Mouse (Mus musculus): ENCODE data around the gene Ppp1r3e. TPM values are rescaled to one million over a fixed set of nuclear protein-coding genes. Genes with fewer than 3 reads are reported as not detected.
A peak's percentile ranks its signal among the peaks of the same experiment; 100 is the strongest.

Ppp1r3e gene
- 5.4 TPM in 1 of 2 replicates, not detected in the other for total RNA-seq (2017)

GRCm38 (mm10) chr14:54877048-54877715, at the start of gene Ppp1r3e:
TSS of gene Ppp1r3e (minus strand) at chr14:54877550.
- peak; percentile 75 for ATAC-seq (replicated peaks; ENCODE audit: low read depth, poor library complexity, severe bottlenecking)

- ATAC-seq (replicated peaks; ENCODE audit: low read depth, poor library complexity, severe bottlenecking): no peak
Observed at GRCm38 (mm10) chr14:54926401-54927158, 49.2 kb upstream of the Ppp1r3e start.

GRCm38 (mm10) chr14:54925349-54926342, 48.3 kb upstream of the Ppp1r3e start, which contains the start of gene Efs:
TSS of gene Efs (minus strand) at chr14:54926126.
- ATAC-seq (replicated peaks; ENCODE audit: low read depth, poor library complexity, severe bottlenecking): peak; percentile 73

GRCm38 (mm10) chr14:54924641-54925348, 47.4 kb upstream of the Ppp1r3e start:
- no peak for ATAC-seq (replicated peaks; ENCODE audit: low read depth, poor library complexity, severe bottlenecking)

- no peak for ATAC-seq (replicated peaks; ENCODE audit: low read depth, poor library complexity, severe bottlenecking)
Observed at GRCm38 (mm10) chr14:54920076-54920685, 42.8 kb upstream of the Ppp1r3e start.

GRCm38 (mm10) chr14:54913343-54913742, 36.0 kb upstream of the Ppp1r3e start:
- ATAC-seq (replicated peaks; ENCODE audit: low read depth, poor library complexity, severe bottlenecking): no peak

GRCm38 (mm10) chr14:54912886-54913285, 35.5 kb upstream of the Ppp1r3e start, which contains the start of gene Slc22a17:
TSS of gene Slc22a17 (minus strand) at chr14:54913132.
- ATAC-seq (replicated peaks; ENCODE audit: low read depth, poor library complexity, severe bottlenecking): peak; percentile 76

- ATAC-seq (replicated peaks; ENCODE audit: low read depth, poor library complexity, severe bottlenecking): no peak
Observed at GRCm38 (mm10) chr14:54912109-54912850, 34.9 kb upstream of the Ppp1r3e start.

GRCm38 (mm10) chr14:54908682-54909081, 31.3 kb upstream of the Ppp1r3e start:
- ATAC-seq (replicated peaks; ENCODE audit: low read depth, poor library complexity, severe bottlenecking): no peak

- no peak for ATAC-seq (replicated peaks; ENCODE audit: low read depth, poor library complexity, severe bottlenecking)
Observed at GRCm38 (mm10) chr14:54903641-54904040, 26.3 kb upstream of the Ppp1r3e start.

- ATAC-seq (replicated peaks; ENCODE audit: low read depth, poor library complexity, severe bottlenecking): peak; percentile 84
Observed at GRCm38 (mm10) chr14:54900383-54900782, 23.0 kb upstream of the Ppp1r3e start.

- no peak for ATAC-seq (replicated peaks; ENCODE audit: low read depth, poor library complexity, severe bottlenecking)
Observed at GRCm38 (mm10) chr14:54897445-54897844, 20.1 kb upstream of the Ppp1r3e start.

- ATAC-seq (replicated peaks; ENCODE audit: low read depth, poor library complexity, severe bottlenecking): no peak
Observed at GRCm38 (mm10) chr14:54894296-54895151, 17.2 kb upstream of the Ppp1r3e start.

GRCm38 (mm10) chr14:54893651-54894181, 16.4 kb upstream of the Ppp1r3e start:
- ATAC-seq (replicated peaks; ENCODE audit: low read depth, poor library complexity, severe bottlenecking): peak; percentile 98

- ATAC-seq (replicated peaks; ENCODE audit: low read depth, poor library complexity, severe bottlenecking): no peak
Observed at GRCm38 (mm10) chr14:54892200-54892599, 14.8 kb upstream of the Ppp1r3e start, which contains the start of gene Pabpn1. TSS of gene Pabpn1 (plus strand) at chr14:54892500.

- ATAC-seq (replicated peaks; ENCODE audit: low read depth, poor library complexity, severe bottlenecking): no peak
Observed at GRCm38 (mm10) chr14:54885309-54885708, 8.0 kb upstream of the Ppp1r3e start.

GRCm38 (mm10) chr14:54884022-54884712, 6.8 kb upstream of the Ppp1r3e start:
- no peak for ATAC-seq (replicated peaks; ENCODE audit: low read depth, poor library complexity, severe bottlenecking)
